Mouse (Mus musculus) heart, embryonic 16.5 days (tissue): ENCODE measurements around the gene Ecsit. TPM values are rescaled to one million over a fixed set of nuclear protein-coding genes. Genes with fewer than 3 reads are reported as not detected.

Source experiments
- ATAC-seq: fragments of 200-750 bp; cut with Nextera tagmentation; replicated peaks from 2 replicates; pipeline ENCODE4 v1.8.0; 2017; ENCODE audit warnings: moderate number of reproducible peaks; ENCODE audit not compliant: insufficient read depth, low FRiP score; ENCODE audit errors: extremely low read depth
- H3K27ac ChIP-seq: fragments of 300-500 bp; sonication (generic); 2 replicates; pipeline ENCODE4 v1.5.1; 2014; ENCODE audit warnings: mild to moderate bottlenecking, low read length, control low read depth, moderate library complexity
- H3K27me3 ChIP-seq: fragments of 300-500 bp; sonication (generic); 2 replicates; pipeline ENCODE4 v1.6.1; 2014; ENCODE audit warnings: low read length, mixed read lengths; ENCODE audit not compliant: control insufficient read depth, insufficient read depth
- H3K36me3 ChIP-seq: fragments of 300-500 bp; sonication (generic); 2 replicates; pipeline ENCODE4 v1.6.1; 2014; ENCODE audit not compliant: control insufficient read depth, insufficient read depth
- H3K4me1 ChIP-seq: fragments of 300-500 bp; sonication (generic); 2 replicates; pipeline ENCODE4 v1.6.1; 2014; ENCODE audit warnings: low read length, mixed read lengths; ENCODE audit not compliant: control insufficient read depth, insufficient read depth
- H3K4me2 ChIP-seq: fragments of 300-500 bp; sonication (generic); 2 replicates; pipeline ENCODE4 v1.6.1; 2014; ENCODE audit warnings: low read depth, mild to moderate bottlenecking, control low read depth, low read length
- H3K4me3 ChIP-seq: fragments of 300-500 bp; sonication (generic); 2 replicates; pipeline ENCODE4 v1.5.1; 2014; ENCODE audit warnings: mild to moderate bottlenecking, control low read depth, low read length
- H3K9ac ChIP-seq: fragments of 300-500 bp; sonication (generic); 2 replicates; pipeline ENCODE4 v1.6.1; 2014; ENCODE audit warnings: low read length, control low read depth
- H3K9me3 ChIP-seq: fragments of 300-500 bp; sonication (generic); replicated peaks from 2 replicates; pipeline ENCODE4 v1.6.1; 2016; ENCODE audit warnings: low read length; ENCODE audit not compliant: control insufficient read depth
- WGBS: fragments of 180-500 bp; shearing (Covaris S2); extraction: QIAGEN DNeasy Blood & Tissue Kit; methylation state at CpG from one replicate; pipeline ENCODE4 v1.1.7; 2014; 5-methylcytosine and 5-hydroxymethylcytosine counted together
- polyA plus RNA-seq: library from polyadenylated mRNA; unstranded; fragments of >200 nt; fragmentation: Nextera tagmentation; extraction: Ambion mirVana; gene quantifications from 2 replicates; pipeline ENCODE4 v1.2.1, GENCODE M21; 2015

The Ecsit gene
- polyA plus RNA-seq, 1 experiment from 2014 or later = 73.1 TPM

- H3K9ac ChIP-seq = peak overlapping the region; percentile 56
- peak overlapping the region; percentile 51 for H3K4me3 ChIP-seq
- H3K4me1 ChIP-seq = peaks cover 15% of the 10 kb centered on the region
- no peak overlapping the region for H3K27ac ChIP-seq
- H3K27me3 ChIP-seq = peaks cover 67% of the 10 kb centered on the region
- peak overlapping the region; percentile 76 for H3K4me2 ChIP-seq
- H3K9me3 ChIP-seq = no peaks in the 10 kb centered on the region
- H3K36me3 ChIP-seq = no peaks in the 10 kb centered on the region
- 0 out of 2 replicates have a peak, but pooled peaks have one; percentile 41 for ATAC-seq
- 1% methylated on average over 41 of the region's 43 CpGs for WGBS
Observed at GRCm38 (mm10) chr9:22050351-22050889, 34.8 kb downstream of the Ecsit start.

GRCm38 (mm10) chr9:22049721-22050270 lies 35.4 kb downstream of the Ecsit start:
- ATAC-seq = no peak
- Histone ChIP-seq H3K9ac (no peak overlapping the region), H3K4me3 (no peak overlapping the region), H3K4me2 (no peak overlapping the region), H3K9me3 (no peaks in the 10 kb centered on the region), H3K27me3 (peaks cover 62% of the 10 kb centered on the region), H3K27ac (no peak overlapping the region), H3K4me1 (peaks cover 15% of the 10 kb centered on the region), H3K36me3 (no peaks in the 10 kb centered on the region)
- 40% methylated on average over 4 of the region's 4 CpGs for WGBS

GRCm38 (mm10) chr9:22049315-22049714 lies 35.9 kb downstream of the Ecsit start:
- H3K4me1 ChIP-seq = peaks cover 11% of the 10 kb centered on the region
- 66% methylated on average over 11 of the region's 11 CpGs for WGBS
- peaks cover 57% of the 10 kb centered on the region for H3K27me3 ChIP-seq
- H3K9ac ChIP-seq = no peak overlapping the region
- H3K27ac ChIP-seq = no peak overlapping the region
- no peak overlapping the region for H3K4me3 ChIP-seq
- H3K36me3 ChIP-seq = no peaks in the 10 kb centered on the region
- H3K9me3 ChIP-seq = no peaks in the 10 kb centered on the region
- no peak overlapping the region for H3K4me2 ChIP-seq
- no peak for ATAC-seq

- WGBS = 47% methylated on average over 9 of the region's 9 CpGs
- ATAC-seq = no peak
- H3K9ac ChIP-seq = no peak overlapping the region
- H3K4me2 ChIP-seq = no peak overlapping the region
- peaks cover 10% of the 10 kb centered on the region for H3K4me1 ChIP-seq
- no peak overlapping the region for H3K4me3 ChIP-seq
- H3K27ac ChIP-seq = no peak overlapping the region
- H3K27me3 ChIP-seq = peaks cover 38% of the 10 kb centered on the region
- no peaks in the 10 kb centered on the region for H3K36me3 ChIP-seq
- H3K9me3 ChIP-seq = no peaks in the 10 kb centered on the region
Observed at GRCm38 (mm10) chr9:22047329-22047728, 37.9 kb downstream of the Ecsit start.

GRCm38 (mm10) chr9:22041832-22042231 lies 43.4 kb downstream of the Ecsit start:
- 0 out of 2 replicates have a peak, but pooled peaks cover 2% of the 10 kb centered on the region for H3K9me3 ChIP-seq
- no peak overlapping the region for H3K4me2 ChIP-seq
- no peak overlapping the region for H3K4me3 ChIP-seq
- H3K36me3 ChIP-seq = no peaks in the 10 kb centered on the region
- WGBS = 52% methylated on average over 2 of the region's 2 CpGs
- H3K27ac ChIP-seq = no peak overlapping the region
- H3K9ac ChIP-seq = no peak overlapping the region
- no peak for ATAC-seq
- no peaks in the 10 kb centered on the region for H3K4me1 ChIP-seq
- no peaks in the 10 kb centered on the region; the same call in 1 of the 2 replicates for H3K27me3 ChIP-seq

GRCm38 (mm10) chr9:22037826-22038225 lies 47.4 kb downstream of the Ecsit start:
- H3K4me2 ChIP-seq = no peak overlapping the region
- H3K4me3 ChIP-seq = no peak overlapping the region
- H3K27ac ChIP-seq = no peak overlapping the region
- ATAC-seq = no peak
- 68% methylated on average over 10 of the region's 10 CpGs for WGBS
- H3K9ac ChIP-seq = no peak overlapping the region
- H3K4me1 ChIP-seq = no peaks in the 10 kb centered on the region
- no peaks in the 10 kb centered on the region for H3K36me3 ChIP-seq
- 0 out of 2 replicates have a peak, but pooled peaks cover 2% of the 10 kb centered on the region for H3K9me3 ChIP-seq
- H3K27me3 ChIP-seq = no peaks in the 10 kb centered on the region

GRCm38 (mm10) chr9:22035300-22036044 lies 49.8 kb downstream of the Ecsit start:
- ATAC-seq = no peak
- WGBS = 56% methylated on average over 6 of the region's 6 CpGs

GRCm38 (mm10) chr9:22030386-22030785 lies 54.9 kb downstream of the Ecsit start:
- no peak overlapping the region for H3K4me2 ChIP-seq
- no peaks in the 10 kb centered on the region for H3K27me3 ChIP-seq
- H3K27ac ChIP-seq = no peak overlapping the region
- H3K9me3 ChIP-seq = no peaks in the 10 kb centered on the region
- no peak for ATAC-seq
- H3K36me3 ChIP-seq = no peaks in the 10 kb centered on the region
- H3K4me1 ChIP-seq = no peaks in the 10 kb centered on the region
- no peak overlapping the region for H3K9ac ChIP-seq
- H3K4me3 ChIP-seq = no peak overlapping the region
- WGBS = 89% methylated on average over 9 of the region's 9 CpGs

More at GRCm38 (mm10) chr9:22035300-22036044, 49.8 kb downstream of the Ecsit start:
- H3K27ac ChIP-seq = no peak overlapping the region
- no peaks in the 10 kb centered on the region for H3K4me1 ChIP-seq
- no peak overlapping the region for H3K9ac ChIP-seq
- H3K4me3 ChIP-seq = no peak overlapping the region
- no peak overlapping the region for H3K4me2 ChIP-seq
- no peaks in the 10 kb centered on the region for H3K36me3 ChIP-seq
- H3K9me3 ChIP-seq = 0 out of 2 replicates have a peak, but pooled peaks cover under 1% of the 10 kb centered on the region
- H3K27me3 ChIP-seq = no peaks in the 10 kb centered on the region

GRCm38 (mm10) chr9:22028467-22028866 lies 56.8 kb downstream of the Ecsit start:
- H3K27ac ChIP-seq = no peak overlapping the region
- no peaks in the 10 kb centered on the region for H3K27me3 ChIP-seq
- H3K4me3 ChIP-seq = no peak overlapping the region
- H3K9me3 ChIP-seq = no peaks in the 10 kb centered on the region
- H3K36me3 ChIP-seq = no peaks in the 10 kb centered on the region
- no peaks in the 10 kb centered on the region for H3K4me1 ChIP-seq
- no peak for ATAC-seq
- 40% methylated on average over 7 of the region's 7 CpGs for WGBS
- no peak overlapping the region for H3K9ac ChIP-seq
- H3K4me2 ChIP-seq = no peak overlapping the region
